Mouse (Mus musculus) midbrain, postnatal 0 days (tissue): ENCODE data around the gene Zdhhc11. TPM values are rescaled to one million over a fixed set of nuclear protein-coding genes. Genes with fewer than 3 reads are reported as not detected.

Experiments used
- ATAC-seq: fragments of 200-750 bp; cut with Nextera tagmentation; 2 replicates; pipeline ENCODE4 v1.8.0; 2017; ENCODE audit warnings: moderate number of reproducible peaks, mild to moderate bottlenecking, moderate TSS enrichment, moderate library complexity; ENCODE audit not compliant: low FRiP score
- DNase-seq: peaks from one replicate; pipeline ENCODE4 v3.0.0-alpha.2; 2015; ENCODE audit warnings: low spot score
- H3K27ac ChIP-seq: fragments of 300-500 bp; sonication (generic); 2 replicates; pipeline ENCODE4 v1.5.1; 2014; ENCODE audit warnings: low read depth, mild to moderate bottlenecking, low read length, mixed read lengths
- H3K27me3 ChIP-seq: fragments of 300-500 bp; sonication (generic); 2 replicates; pipeline ENCODE4 v1.6.1; 2014; ENCODE audit warnings: low read length, control low read depth, mixed read lengths; ENCODE audit not compliant: insufficient read depth
- H3K36me3 ChIP-seq: fragments of 300-500 bp; sonication (generic); 2 replicates; pipeline ENCODE4 v1.6.1; 2014; ENCODE audit warnings: low read length, control low read depth, mixed read lengths; ENCODE audit not compliant: insufficient read depth
- H3K4me1 ChIP-seq: fragments of 300-500 bp; sonication (generic); 2 replicates; pipeline ENCODE4 v1.6.1; 2014; ENCODE audit warnings: mild to moderate bottlenecking, control low read depth, antibody characterized with exemption, low read length, mixed read lengths; ENCODE audit not compliant: insufficient read depth
- H3K4me2 ChIP-seq: fragments of 300-500 bp; sonication (generic); 2 replicates; pipeline ENCODE4 v1.6.1; 2014; ENCODE audit warnings: low read depth, mild to moderate bottlenecking, low read length, mixed read lengths; ENCODE audit not compliant: poor library complexity, severe bottlenecking
- H3K4me3 ChIP-seq: fragments of 300-500 bp; sonication (generic); 2 replicates; pipeline ENCODE4 v1.5.1; 2014; ENCODE audit warnings: low read depth, mild to moderate bottlenecking, low read length, moderate library complexity
- H3K9ac ChIP-seq: fragments of 300-500 bp; sonication (generic); replicated peaks from 2 replicates; pipeline ENCODE4 v1.6.1; 2014; ENCODE audit warnings: mild to moderate bottlenecking, low read length, moderate library complexity, mixed read lengths; ENCODE audit not compliant: poor library complexity, severe bottlenecking
- H3K9me3 ChIP-seq: fragments of 300-500 bp; sonication (generic); 2 replicates; pipeline ENCODE4 v1.6.1; 2016; ENCODE audit warnings: low read length, control low read depth
- CTCF ChIP-seq: IDR thresholded peaks from 2 replicates; pipeline ENCODE4 v1.5.1; 2016; ENCODE audit warnings: antibody characterized with exemption, mild to moderate bottlenecking
- WGBS: fragments of 180-500 bp; shearing (Covaris S2); extraction: QIAGEN DNeasy Blood & Tissue Kit; methylation state at CpG from one replicate; pipeline ENCODE4 v1.1.7; 2014; 5-methylcytosine and 5-hydroxymethylcytosine counted together
- microRNA-seq: library from miRNA; unstranded; fragments of <30 nt; microRNA quantifications from one replicate; pipeline ENCODE4, GENCODE M21; 2016; ENCODE audit warnings: borderline number of aligned reads
- polyA plus RNA-seq: library from polyadenylated mRNA; unstranded; fragments of >200 nt; fragmentation: Nextera tagmentation; extraction: Ambion mirVana; gene quantifications from 2 replicates; pipeline ENCODE4 v1.2.1, GENCODE M21; 2015
- total RNA-seq: library from RNA; depleted of rRNA; stranded (reverse); fragments of >200 nt; gene quantifications from 2 replicates; pipeline ENCODE4 v1.2.3, GENCODE M21; 2014; rRNA removed

Gene Zdhhc11
- total and polyA plus RNA-seq, 2 experiments from 2014 or later: not detected

DNA sequence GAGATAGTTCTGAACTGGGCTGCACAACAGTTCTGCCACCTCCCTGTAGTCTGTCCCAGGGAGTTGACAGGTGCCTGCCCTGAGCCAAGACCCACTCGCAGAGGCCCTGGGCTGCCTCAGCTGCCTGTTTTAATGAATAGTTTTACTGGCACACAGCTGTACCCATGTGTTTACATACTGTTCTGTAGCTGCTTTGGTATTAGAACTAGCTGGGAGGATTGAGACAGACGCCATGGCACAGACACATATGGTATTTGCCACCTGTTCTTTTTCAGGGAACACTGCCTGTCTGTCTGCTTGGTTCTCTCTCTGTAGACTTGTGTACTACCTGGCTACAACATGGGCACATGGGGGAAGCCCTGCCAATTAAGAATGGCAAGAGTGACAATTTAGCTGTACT, 71.1 kb downstream of the Zdhhc11 start:
- no peaks in the 10 kb centered on the region for H3K27me3 ChIP-seq
- WGBS: 90% methylated on average over 2 of the region's 2 CpGs
- DNase-seq (no peak), ATAC-seq (no peak)
- peaks cover 24% of the 10 kb centered on the region for H3K36me3 ChIP-seq
- TF ChIP-seq CTCF: no peak
- H3K9me3 ChIP-seq: no peaks in the 10 kb centered on the region
- H3K27ac ChIP-seq: no peak overlapping the region
- H3K4me1 ChIP-seq: no peaks in the 10 kb centered on the region
- no peak overlapping the region for H3K9ac ChIP-seq
- H3K4me3 ChIP-seq: no peak overlapping the region
- H3K4me2 ChIP-seq: no peak overlapping the region

- no peaks in the 10 kb centered on the region for H3K9me3 ChIP-seq
- H3K4me1 ChIP-seq: no peaks in the 10 kb centered on the region
- no peak overlapping the region for H3K4me3 ChIP-seq
- DNase-seq (no peak), ATAC-seq (no peak)
- H3K9ac ChIP-seq: no peak overlapping the region
- H3K27me3 ChIP-seq: no peaks in the 10 kb centered on the region
- H3K4me2 ChIP-seq: no peak overlapping the region
- no peak for TF ChIP-seq CTCF
- WGBS: 92% methylated on average over 2 of the region's 2 CpGs
- no peak overlapping the region for H3K27ac ChIP-seq
- H3K36me3 ChIP-seq: peaks cover 24% of the 10 kb centered on the region
Observed at GRCm38 (mm10) chr13:74035776-74036175, 72.1 kb downstream of the Zdhhc11 start.

DNA sequence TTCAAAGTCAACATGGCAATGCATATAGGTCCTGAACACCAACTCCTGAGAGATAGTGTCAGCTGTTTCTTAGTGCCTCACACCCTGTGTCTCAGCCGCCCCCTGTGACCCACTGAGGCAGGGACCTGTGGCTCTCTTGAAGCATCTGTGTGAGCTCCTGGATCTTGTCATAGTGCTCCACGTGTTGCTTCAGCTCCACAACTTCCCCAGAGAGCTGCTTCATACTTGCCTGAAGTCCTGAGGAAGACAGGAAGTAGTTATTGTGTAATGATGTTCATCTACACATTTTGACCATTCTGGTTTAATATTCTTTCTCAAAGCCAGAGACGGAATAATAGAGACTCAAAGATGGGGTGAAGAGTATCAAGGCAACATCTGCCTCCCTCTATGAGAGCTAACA, 76.3 kb downstream of the Zdhhc11 start:
- TF ChIP-seq CTCF: no peak

More for the DNA sequence above, 76.3 kb downstream of the Zdhhc11 start:
- H3K27me3 ChIP-seq: no peaks in the 10 kb centered on the region
- no peak overlapping the region for H3K4me3 ChIP-seq
- H3K27ac ChIP-seq: no peak overlapping the region
- H3K4me1 ChIP-seq: no peaks in the 10 kb centered on the region
- H3K36me3 ChIP-seq: no peaks in the 10 kb centered on the region; the same call in 1 of the 2 replicates
- no peaks in the 10 kb centered on the region for H3K9me3 ChIP-seq
- no peak overlapping the region for H3K9ac ChIP-seq
- WGBS: 90% methylated on average over 3 of the region's 3 CpGs
- H3K4me2 ChIP-seq: no peak overlapping the region
- ATAC-seq (no peak), DNase-seq (no peak)

Small RNAs within 50 kb of the gene (microRNA-seq; reads per million reads assigned to microRNA genes)
- gene Gm25197: not detected

Other genes starting within 250 kb of the Zdhhc11 start
- gene Slc12a7, start 230.8 kb upstream of the Zdhhc11 start, total RNA-seq: 8.9 and 9.3 TPM in 2 replicates
- gene Slc12a7, start 230.8 kb upstream of the Zdhhc11 start, polyA plus RNA-seq: 4.1 and 4.7 TPM in 2 replicates
- gene Nkd2, start 116.2 kb upstream of the Zdhhc11 start, total RNA-seq: 31.5 and 32.6 TPM in 2 replicates
- gene Nkd2, start 116.2 kb upstream of the Zdhhc11 start, polyA plus RNA-seq: 18.8 and 20.1 TPM in 2 replicates
- 2.5 and 5.5 TPM in 2 replicates for gene Trip13, start 26.1 kb upstream of the Zdhhc11 start, total RNA-seq
- gene Trip13, start 26.1 kb upstream of the Zdhhc11 start, polyA plus RNA-seq: 8.2 and 9.5 TPM in 2 replicates
- gene Brd9, start 26.0 kb upstream of the Zdhhc11 start, total RNA-seq: 84.1 and 111 TPM in 2 replicates
- 86.1 and 90.5 TPM in 2 replicates for gene Brd9, start 26.0 kb upstream of the Zdhhc11 start, polyA plus RNA-seq
- 34.5 and 35.9 TPM in 2 replicates for gene Tppp, start 45.6 kb downstream of the Zdhhc11 start, total RNA-seq
- gene Tppp, start 45.6 kb downstream of the Zdhhc11 start, polyA plus RNA-seq: 8.3 and 9.8 TPM in 2 replicates
- gene Cep72, start 98.4 kb downstream of the Zdhhc11 start, total RNA-seq: 3.2 and 8.1 TPM in 2 replicates
- gene Cep72, start 98.4 kb downstream of the Zdhhc11 start, polyA plus RNA-seq: 5.1 and 6.1 TPM in 2 replicates
- gene Slc9a3, start 157.6 kb downstream of the Zdhhc11 start, total RNA-seq: 0.49 and 1.4 TPM in 2 replicates
- gene Slc9a3, start 157.6 kb downstream of the Zdhhc11 start, polyA plus RNA-seq: 1.0 and 1.1 TPM in 2 replicates
- gene Exoc3, start 244.9 kb downstream of the Zdhhc11 start, total RNA-seq: 62.5 and 112 TPM in 2 replicates
- 106 and 113 TPM in 2 replicates for gene Exoc3, start 244.9 kb downstream of the Zdhhc11 start, polyA plus RNA-seq